ENCODE assay signal across 9 mouse cellular contexts in the genomic region with DNA sequence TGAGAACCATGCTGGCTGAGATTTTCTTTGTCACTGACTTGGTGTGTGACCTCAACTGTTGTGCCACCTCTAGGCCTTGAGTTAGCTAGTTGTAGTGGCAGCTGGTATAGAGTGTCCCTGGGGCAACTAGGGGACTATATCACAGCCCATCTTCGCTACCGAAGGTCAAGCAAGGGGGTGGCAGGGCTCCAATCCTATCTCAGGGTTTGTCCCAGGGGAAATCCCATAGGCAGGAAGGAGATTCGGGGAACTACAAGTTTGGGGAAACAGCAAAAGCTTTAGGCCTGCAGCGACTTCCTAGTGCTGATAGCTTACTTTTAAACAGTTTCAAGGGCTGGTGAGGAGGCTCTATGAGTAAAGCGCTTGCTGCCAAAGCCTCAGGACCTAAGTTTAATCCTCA. TPM values are rescaled to one million over a fixed set of nuclear protein-coding genes. Genes with fewer than 3 reads are reported as not detected.
DNase-seq lines count a peak whose midpoint lies in the region; ATAC-seq and TF ChIP-seq lines count a peak whose summit lies in the region.
"Had no signal": no experiment of that assay in that cellular context is flagged by ENCODE, and none has a peak within 500 bp of the region (broad histone marks: within the 10 kb centered on the region; RNA-seq: fewer than 3 reads in every experiment).

No protein-coding gene starts in this region.

- H3K4me1 ChIP-seq in megakaryocyte, embryonic 14.5 days: peaks cover 31% of the 10 kb centered on the region
- H3K4me1 ChIP-seq in intestine, embryonic 15.5 days (replicated peaks): peaks cover 36% of the 10 kb centered on the region
- H3K4me1 ChIP-seq in small intestine, adult 2 months (ENCODE audit: control insufficient read depth, insufficient read depth, insufficient read length, low read length): peaks cover 37% of the 10 kb centered on the region

- H3K4me2 ChIP-seq in intestine, embryonic 15.5 days (replicated peaks): peak overlapping the region; percentile 95

- H3K4me3 ChIP-seq in megakaryocyte, embryonic 14.5 days (replicated peaks): peak overlapping the region; percentile 65
- H3K4me3 ChIP-seq in intestine, embryonic 15.5 days (replicated peaks): no peak overlapping the region
- peak overlapping the region; percentile 37 for H3K4me3 ChIP-seq in small intestine, adult 2 months (ENCODE audit: low read depth, low read length)

- TF ChIP-seq POLR2A in small intestine, adult 2 months (IDR thresholded peaks at IDR 0.05; ENCODE audit: low read depth, low read length): no peak

- no peak overlapping the region for H3K9ac ChIP-seq in intestine, embryonic 15.5 days

- 67% methylated on average over 5 of the region's 5 CpGs for WGBS in intestine, embryonic 15.5 days
- WGBS in small intestine, adult 2 months: 26% methylated on average over 5 of the region's 5 CpGs

- no peak for TF ChIP-seq CTCF in small intestine, adult 2 months (IDR thresholded peaks at IDR 0.05; ENCODE audit: extremely low read depth, insufficient read length, insufficient replicate concordance, low read depth, low read length)

- no peaks in the 10 kb centered on the region for H3K36me3 ChIP-seq in megakaryocyte, embryonic 14.5 days (replicated peaks; ENCODE audit: low read length)
- H3K36me3 ChIP-seq in intestine, embryonic 15.5 days: no peaks in the 10 kb centered on the region
- no peaks in the 10 kb centered on the region for H3K36me3 ChIP-seq in small intestine, adult 2 months (ENCODE audit: control insufficient read depth, insufficient read depth, low read length)

- no peaks in the 10 kb centered on the region for H3K9me3 ChIP-seq in megakaryocyte, embryonic 14.5 days
- H3K9me3 ChIP-seq in intestine, embryonic 15.5 days: no peaks in the 10 kb centered on the region

- H3K27ac ChIP-seq in intestine, embryonic 15.5 days: no peak overlapping the region
- peak overlapping the region; percentile 45 for H3K27ac ChIP-seq in small intestine, adult 2 months (ENCODE audit: insufficient read depth, low read depth, low read length)

- peaks cover 59% of the 10 kb centered on the region for H3K27me3 ChIP-seq in megakaryocyte, embryonic 14.5 days (replicated peaks)
- H3K27me3 ChIP-seq in intestine, embryonic 15.5 days (replicated peaks): no peaks in the 10 kb centered on the region
- H3K27me3 ChIP-seq in small intestine, adult 2 months (ENCODE audit: control insufficient read depth, insufficient read depth, low read length): no peaks in the 10 kb centered on the region

- ATAC-seq in megakaryocyte, adult 5-6 weeks (ENCODE audit: poor library complexity, severe bottlenecking): no peak
- no peak for ATAC-seq in intestine, embryonic 15.5 days
- no peak for ATAC-seq in megakaryocyte-erythroid progenitor cell, adult 5-6 weeks (replicated peaks; ENCODE audit: low FRiP score, low TSS enrichment, poor library complexity, severe bottlenecking)

- DNase-seq in cerebellum, postnatal 10 days: peak; percentile 56 to 57
- no peak for DNase-seq in cerebellum, adult 11 months
- no peak for DNase-seq in frontal cortex, postnatal 10 days (ENCODE audit: low spot score in 2 of 2)
- DNase-seq: lung, adult 18-20 months had no signal

RNA-seq across cellular contexts. Expression of a gene that starts 1.4 kb away (rescaled TPM):
- 0.50 and 8.8 TPM in 2 replicates for polyA plus RNA-seq in megakaryocyte, embryonic 14.5 days (2012; ENCODE audit: insufficient read depth, low replicate concordance)
- 229 and 230 TPM in 2 replicates for total RNA-seq in megakaryocyte, adult 5-6 weeks (2015)
- total RNA-seq in megakaryocyte, adult 5-6 weeks (2017): 165 and 181 TPM in 2 replicates
- 9.9 and 11.3 TPM in 2 replicates for polyA plus RNA-seq in intestine, embryonic 15.5 days (2015; fragmentation: Nextera tagmentation; extraction: Ambion mirVana)
- 3.7 and 4.4 TPM in 2 replicates for polyA plus RNA-seq in small intestine, adult 2 months (2012; rRNA removed)
- 2.0 and 2.4 TPM in 2 replicates for total RNA-seq in megakaryocyte-erythroid progenitor cell, adult 5-6 weeks (2014; fragmentation: Nextera tagmentation)
- total RNA-seq in megakaryocyte-erythroid progenitor cell, adult 5-6 weeks (2017): 3.3 and 5.4 TPM in 2 replicates

RNA-seq across cellular contexts. Expression of a gene that starts 21.9 kb away (rescaled TPM):
- polyA plus RNA-seq in megakaryocyte, embryonic 14.5 days (2012; ENCODE audit: insufficient read depth, low replicate concordance): 0.51 TPM in 1 of 2 replicates, not detected in the other
- 0.36 TPM in 1 of 2 replicates, not detected in the other for total RNA-seq in megakaryocyte, adult 5-6 weeks (2015)
- 0.18 and 0.49 TPM in 2 replicates for total RNA-seq in megakaryocyte, adult 5-6 weeks (2017)
- 25.6 and 28.0 TPM in 2 replicates for polyA plus RNA-seq in intestine, embryonic 15.5 days (2015; fragmentation: Nextera tagmentation; extraction: Ambion mirVana)
- polyA plus RNA-seq in small intestine, adult 2 months (2012; rRNA removed): 1.4 and 2.6 TPM in 2 replicates
- not detected in 2 replicates for total RNA-seq in megakaryocyte-erythroid progenitor cell, adult 5-6 weeks (2014; fragmentation: Nextera tagmentation)
- total RNA-seq in megakaryocyte-erythroid progenitor cell, adult 5-6 weeks (2017): not detected in 2 replicates

RNA-seq across cellular contexts. Expression of a gene that starts 43.5 kb away (rescaled TPM):
- 4.4 and 4.8 TPM in 2 replicates for polyA plus RNA-seq in megakaryocyte, embryonic 14.5 days (2012; ENCODE audit: insufficient read depth, low replicate concordance)
- 53.4 and 53.8 TPM in 2 replicates for total RNA-seq in megakaryocyte, adult 5-6 weeks (2015)
- 20.6 and 20.8 TPM in 2 replicates for total RNA-seq in megakaryocyte, adult 5-6 weeks (2017)
- polyA plus RNA-seq in intestine, embryonic 15.5 days (2015; fragmentation: Nextera tagmentation; extraction: Ambion mirVana): 111 and 126 TPM in 2 replicates
- polyA plus RNA-seq in small intestine, adult 2 months (2012; rRNA removed): 1.3 and 2.9 TPM in 2 replicates
- 32.6 and 36.2 TPM in 2 replicates for total RNA-seq in megakaryocyte-erythroid progenitor cell, adult 5-6 weeks (2014; fragmentation: Nextera tagmentation)
- total RNA-seq in megakaryocyte-erythroid progenitor cell, adult 5-6 weeks (2017): 21.2 and 40.2 TPM in 2 replicates

RNA-seq across cellular contexts. Expression of a gene that starts 44.4 kb away (rescaled TPM):
- not detected in 2 replicates for polyA plus RNA-seq in megakaryocyte, embryonic 14.5 days (2012; ENCODE audit: insufficient read depth, low replicate concordance)
- total RNA-seq in megakaryocyte, adult 5-6 weeks (2015): 0.13 and 0.21 TPM in 2 replicates
- 0.12 and 0.33 TPM in 2 replicates for total RNA-seq in megakaryocyte, adult 5-6 weeks (2017)
- polyA plus RNA-seq in intestine, embryonic 15.5 days (2015; fragmentation: Nextera tagmentation; extraction: Ambion mirVana): 0.01 and 0.11 TPM in 2 replicates
- not detected in 2 replicates for polyA plus RNA-seq in small intestine, adult 2 months (2012; rRNA removed)
- 0.11 and 0.27 TPM in 2 replicates for total RNA-seq in megakaryocyte-erythroid progenitor cell, adult 5-6 weeks (2014; fragmentation: Nextera tagmentation)
- total RNA-seq in megakaryocyte-erythroid progenitor cell, adult 5-6 weeks (2017): under 0.01 and 0.09 TPM in 2 replicates

Comparison
In these comparisons a context has a peak if more than half of its experiments do, and no peak if none do; other contexts are left out.
1. DNase-seq: peak in cerebellum, postnatal 10 days (2 of 2); none in cerebellum, adult 11 months (single experiment) and frontal cortex, postnatal 10 days (0 of 2).
2. RNA of a gene that starts 43.5 kb away (polyA plus RNA-seq): 111 to 126 TPM in intestine, embryonic 15.5 days; 4.4 to 4.8 TPM in megakaryocyte, embryonic 14.5 days and 1.3 to 2.9 TPM in small intestine, adult 2 months; every median in the first group is over 10 times any median in the second.